Mouse (Mus musculus) frontal cortex, postnatal 10 days (tissue): ENCODE data around the gene Themis2.
A peak's percentile ranks its signal among the peaks of the same experiment; 100 is the strongest.

Experiments
- DNase-seq, 2 experiments: peaks; one replicate each; pipeline ENCODE4 v3.0.0; 2022; ENCODE audit warnings: low spot score in 2 of 2, mixed read lengths in 1 of 2

The Themis2 gene

DNA sequence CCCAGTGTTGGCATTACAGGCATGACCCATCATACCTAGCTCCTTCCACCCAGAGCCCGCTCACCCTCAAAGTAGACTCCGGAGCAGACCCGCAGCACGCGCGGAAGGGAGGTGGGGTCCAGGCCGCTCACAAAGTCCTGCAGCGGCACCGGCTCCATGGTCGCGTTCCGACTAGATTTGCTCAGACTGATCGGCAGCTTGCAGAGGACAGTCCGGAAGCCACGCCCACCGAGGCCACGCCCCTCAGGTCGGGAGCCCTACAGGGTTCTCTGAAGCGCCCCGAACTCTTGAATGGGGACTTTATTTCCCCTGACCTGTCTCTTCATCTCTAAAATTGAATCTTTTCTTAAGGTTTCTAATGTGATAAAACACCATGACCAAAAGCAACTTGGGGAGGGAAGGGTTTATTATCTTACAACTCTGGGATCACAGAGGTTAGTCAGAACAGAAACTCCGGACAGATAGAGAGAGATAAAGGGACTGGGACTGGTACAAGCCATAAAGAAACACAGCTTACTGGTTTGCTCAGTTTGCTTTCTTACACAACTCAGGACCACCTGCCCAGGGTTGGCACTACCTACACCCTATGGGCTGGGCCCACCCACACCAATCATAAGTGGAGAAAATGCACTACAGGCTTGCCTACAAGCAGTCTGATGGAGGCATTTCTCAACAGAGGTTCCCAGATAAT, at the start of gene Themis2:
Gene Themis2, minus strand, starts transcription at position 192 of the 691 bp plus-strand sequence.
- peak; percentile 46 to 48 for DNase-seq

DNA sequence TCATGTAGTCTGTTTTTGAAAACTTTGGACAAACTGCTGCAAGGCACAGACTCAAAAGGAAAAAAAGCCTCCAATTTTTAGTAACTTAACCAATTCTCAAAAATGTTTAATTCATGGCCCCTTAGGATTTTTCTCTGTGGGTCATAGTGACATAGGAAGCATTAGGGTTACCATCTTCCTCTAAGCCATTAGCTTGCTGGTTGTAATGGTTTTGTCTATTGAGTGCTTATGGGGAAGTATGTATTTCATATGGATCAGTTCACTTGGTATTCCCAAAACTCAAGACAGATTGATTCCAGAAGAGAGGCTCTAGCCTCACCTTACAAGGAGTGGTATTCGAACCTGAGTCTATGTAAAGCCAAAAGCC, 47.5 kb upstream of the Themis2 start:
- no peak for DNase-seq

DNA sequence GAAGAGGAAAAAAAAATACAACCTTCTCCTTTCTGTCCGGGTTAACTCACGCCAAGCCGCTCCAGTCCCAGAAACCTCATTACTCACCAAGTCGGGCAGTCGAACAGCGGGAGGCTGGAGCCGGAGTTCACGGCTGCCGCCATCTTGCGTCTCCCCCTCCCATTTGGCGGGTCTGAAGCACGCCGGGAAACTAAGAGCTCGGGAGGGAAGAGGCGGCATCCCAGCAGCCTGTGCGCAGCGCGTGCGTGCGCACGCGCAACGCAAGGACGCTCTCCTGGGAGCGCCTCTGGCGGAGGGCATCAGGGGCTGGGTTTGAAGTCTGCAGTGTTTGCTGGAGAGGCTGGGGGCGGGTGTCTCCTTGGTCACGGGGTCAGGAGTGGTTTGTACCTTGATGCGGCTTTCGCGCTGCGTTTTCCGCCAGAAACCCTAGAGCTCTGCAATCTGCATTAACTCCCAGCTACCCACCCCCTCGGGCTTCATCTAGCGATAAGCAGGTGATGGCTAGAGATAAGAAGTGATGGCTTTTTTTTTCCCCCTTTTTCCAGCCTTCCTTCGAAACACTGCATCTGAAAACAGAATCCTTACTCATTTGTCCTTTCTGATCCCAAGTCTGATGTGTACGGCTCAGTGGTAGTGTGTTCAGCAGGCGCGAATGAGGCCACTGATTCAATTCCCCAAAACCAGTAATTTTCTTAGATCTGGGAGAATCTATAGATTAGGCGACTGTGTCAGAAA, 47.0 kb upstream of the Themis2 start, which contains the start of gene Ppp1r8:
Gene Ppp1r8, minus strand, starts transcription at position 200 of the 735 bp plus-strand sequence.
- DNase-seq, result peak; percentile 90 to 91

DNA sequence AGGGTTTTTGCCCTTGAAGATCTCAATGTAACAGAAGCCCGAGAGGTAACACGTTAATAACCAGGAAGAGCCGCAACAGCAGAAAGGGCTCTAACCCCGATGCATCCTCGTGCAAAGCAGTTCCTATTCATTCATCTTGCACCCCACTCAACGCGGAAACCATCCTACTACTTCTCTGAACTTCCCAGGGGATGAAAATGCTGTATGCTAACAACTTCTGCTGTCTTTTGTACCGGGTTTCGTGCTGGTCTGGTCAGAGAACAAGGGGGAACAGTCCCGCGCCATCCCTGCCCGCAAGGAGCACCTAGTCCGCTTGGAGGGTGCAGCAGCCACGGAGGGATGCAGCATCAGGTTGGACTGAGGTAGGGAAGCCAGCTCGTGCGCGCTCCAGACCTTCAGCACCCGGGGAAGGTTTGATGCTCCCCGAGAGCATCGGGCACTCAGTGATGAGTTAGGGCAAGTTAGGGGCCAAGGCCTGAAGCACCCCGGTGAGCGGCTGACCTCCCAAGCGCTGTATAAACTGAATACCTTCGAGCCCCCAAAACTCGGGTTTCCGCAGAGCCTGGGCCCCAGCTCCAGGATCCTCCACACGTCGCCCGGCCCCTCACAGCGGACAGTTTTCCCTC, 46.2 kb upstream of the Themis2 start:
- peak in 1 of 2 experiments; percentile 27 for DNase-seq

DNA sequence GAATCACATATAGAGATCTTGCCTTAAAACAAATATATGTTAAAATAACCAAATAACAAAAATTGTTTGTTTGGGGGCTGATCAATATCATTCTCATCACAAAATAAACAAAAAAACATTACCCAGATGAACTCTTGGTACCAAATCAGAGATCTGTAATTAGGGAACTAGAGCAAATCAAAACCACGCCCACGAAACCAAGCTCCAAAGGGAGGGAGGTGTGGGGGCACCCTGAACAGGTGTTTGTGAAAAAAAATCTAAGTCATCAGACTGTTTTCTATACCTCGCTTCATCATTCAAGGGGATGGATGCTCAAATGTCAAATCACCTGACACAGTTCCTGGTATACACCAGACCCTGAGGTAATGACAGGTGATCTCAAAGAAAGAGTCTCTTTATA, 45.3 kb upstream of the Themis2 start:
- no peak for DNase-seq

DNA sequence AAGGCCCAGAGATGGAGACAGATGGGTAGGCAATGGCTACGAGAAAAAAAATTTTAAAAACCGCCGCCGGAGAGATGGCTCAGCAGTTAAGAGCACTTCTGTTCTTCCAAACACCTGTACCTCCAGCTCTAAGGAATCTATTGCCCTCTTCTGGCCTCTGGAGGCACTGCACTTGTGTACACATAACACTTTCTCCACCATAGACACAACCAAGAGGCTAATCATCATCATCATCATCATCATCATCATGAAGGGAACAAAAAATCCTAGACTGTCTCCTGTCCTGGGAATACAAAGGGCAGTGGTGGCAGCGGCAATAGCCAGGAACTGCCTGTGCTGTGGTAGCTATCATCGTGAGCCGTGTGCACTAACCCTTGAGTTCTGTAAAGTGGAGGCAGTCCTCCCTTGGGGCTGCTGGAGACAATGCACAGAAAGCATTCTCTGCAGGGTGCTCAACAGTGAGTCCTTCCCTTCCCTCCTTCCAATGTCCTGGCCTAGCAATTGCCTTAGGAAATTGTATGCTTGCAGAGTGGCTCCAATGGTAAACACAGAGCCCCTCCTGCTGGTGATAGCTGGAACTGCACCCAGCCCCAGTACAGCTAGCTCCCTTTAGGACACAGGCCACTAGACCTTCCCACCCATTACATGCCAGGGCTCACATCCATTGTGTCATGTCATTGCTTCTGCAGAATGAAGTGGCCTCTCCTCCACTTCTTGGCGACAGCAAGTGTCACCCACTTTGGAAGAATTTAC, 27.6 kb upstream of the Themis2 start:
- peak; percentile 20 to 68 for DNase-seq

DNA sequence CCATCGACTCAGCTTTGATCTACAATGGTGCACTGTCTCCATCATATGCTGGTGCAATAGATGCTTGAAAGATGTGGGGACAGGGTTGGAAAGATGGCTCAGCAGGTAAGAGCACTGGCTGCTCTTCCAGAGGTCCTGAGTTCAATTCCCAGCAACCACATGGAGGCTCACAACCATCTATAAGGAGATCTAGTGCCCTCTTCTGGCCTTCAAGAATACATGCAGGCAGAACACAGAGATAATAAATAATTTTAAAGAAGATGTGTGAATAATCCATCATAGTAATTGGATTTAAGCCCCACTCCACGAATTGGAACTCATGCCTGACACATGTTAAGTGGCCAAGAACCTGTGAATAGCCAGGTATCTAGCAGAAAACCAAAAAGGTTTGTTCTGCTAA, 22.3 kb upstream of the Themis2 start:
- DNase-seq, result no peak

DNA sequence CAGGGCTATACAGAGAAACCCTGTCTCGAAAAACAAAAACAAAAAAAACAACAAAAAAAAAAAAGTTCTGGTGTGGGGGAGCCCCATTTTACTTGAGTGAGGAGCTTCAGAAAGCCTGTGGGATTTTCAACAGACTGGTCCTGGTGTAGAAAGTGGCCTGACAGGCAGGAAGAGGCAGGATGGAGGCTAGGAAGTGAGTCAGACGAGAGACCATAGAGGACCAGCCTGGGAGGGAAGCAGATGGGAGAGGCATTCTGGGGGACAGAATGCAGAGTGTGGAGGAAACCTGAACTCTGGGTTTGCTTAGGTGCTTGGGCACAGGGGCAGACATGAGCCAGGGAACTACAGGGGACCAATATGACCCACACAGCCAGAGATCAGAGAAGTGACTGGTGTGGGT, 20.7 kb upstream of the Themis2 start:
- DNase-seq, result no peak

DNA sequence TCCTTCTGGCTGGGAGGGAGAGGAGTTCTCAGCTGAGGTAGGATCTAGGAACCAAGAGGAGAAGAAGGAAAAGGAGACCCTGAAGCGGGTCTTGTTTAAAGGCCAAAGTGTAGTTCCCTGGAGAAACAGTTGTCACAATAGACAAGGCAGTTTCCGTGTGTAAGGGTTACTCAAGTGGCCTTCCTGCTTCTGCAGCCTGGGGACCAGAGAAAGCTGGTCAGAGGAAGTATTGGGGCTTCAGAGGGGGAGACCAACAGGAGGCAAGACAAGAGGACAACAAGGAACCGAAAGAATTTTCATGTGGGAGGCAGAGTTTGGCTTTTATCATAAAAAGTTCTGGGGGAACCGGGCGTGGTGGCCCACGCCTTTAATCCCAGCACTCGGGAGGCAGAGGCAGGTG, 20.2 kb upstream of the Themis2 start:
- DNase-seq, result no peak

DNA sequence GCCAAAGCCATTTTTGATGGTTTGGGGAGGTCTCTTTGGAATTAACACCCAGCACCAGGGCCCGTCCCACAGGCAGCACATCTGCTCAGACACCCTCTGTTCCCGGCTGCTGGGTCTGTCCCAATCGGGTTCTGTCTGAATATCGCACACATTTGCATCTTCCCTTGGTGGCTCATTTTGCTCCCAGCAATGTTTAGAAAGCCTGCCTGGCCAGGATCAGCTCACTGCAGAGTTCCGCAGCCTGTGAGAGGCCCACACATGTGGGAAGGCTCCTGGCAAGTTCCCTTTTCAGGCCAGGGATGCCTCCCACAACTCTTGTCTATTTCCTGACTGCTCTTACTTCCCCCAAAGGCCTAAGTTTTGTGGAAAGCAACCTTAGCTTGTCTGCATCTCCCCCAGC, 13.4 kb upstream of the Themis2 start:
- peak in 1 of 2 experiments; percentile 20 for DNase-seq

DNA sequence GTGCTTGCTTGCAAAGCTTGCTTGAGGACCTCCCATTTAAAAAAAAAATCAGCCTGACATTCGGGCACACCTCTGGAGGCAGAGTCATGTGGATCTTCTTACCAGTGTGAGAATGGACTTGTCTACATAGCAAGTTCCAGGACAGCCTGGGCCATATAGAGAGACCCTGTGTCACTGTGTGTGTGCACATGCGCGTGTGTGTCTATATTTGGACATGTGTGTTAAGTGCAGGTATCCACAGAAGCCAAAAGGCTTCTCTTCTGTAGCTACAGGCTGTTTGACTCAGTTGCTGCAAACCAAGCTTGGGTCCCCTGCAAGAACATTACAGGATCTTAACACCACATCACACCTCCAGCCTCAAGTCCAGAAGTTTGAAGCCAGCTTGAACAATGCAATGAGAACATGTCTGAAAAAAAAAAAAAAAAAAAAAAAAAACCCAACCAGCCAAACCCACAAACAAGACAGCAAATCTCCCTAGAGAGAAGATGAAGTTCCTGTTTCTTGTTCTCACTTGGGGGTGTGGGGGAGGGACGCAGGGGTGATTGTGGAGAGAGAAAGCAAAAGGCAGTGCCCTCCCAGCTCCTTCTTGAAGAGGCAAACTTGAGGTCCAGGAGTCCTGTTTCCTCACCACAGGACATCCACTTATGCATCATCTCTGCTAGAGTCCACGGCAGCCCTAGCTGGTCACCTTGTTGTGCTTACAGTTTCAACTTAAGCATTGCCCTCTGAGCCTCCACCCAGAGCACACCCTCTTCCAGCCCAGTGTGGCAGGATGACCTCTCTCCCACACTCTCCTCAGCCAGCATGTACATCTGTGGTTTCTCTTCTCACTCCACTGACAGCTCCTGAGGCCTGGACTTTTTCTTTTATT, 11.8 kb upstream of the Themis2 start:
- DNase-seq, result no peak

DNA sequence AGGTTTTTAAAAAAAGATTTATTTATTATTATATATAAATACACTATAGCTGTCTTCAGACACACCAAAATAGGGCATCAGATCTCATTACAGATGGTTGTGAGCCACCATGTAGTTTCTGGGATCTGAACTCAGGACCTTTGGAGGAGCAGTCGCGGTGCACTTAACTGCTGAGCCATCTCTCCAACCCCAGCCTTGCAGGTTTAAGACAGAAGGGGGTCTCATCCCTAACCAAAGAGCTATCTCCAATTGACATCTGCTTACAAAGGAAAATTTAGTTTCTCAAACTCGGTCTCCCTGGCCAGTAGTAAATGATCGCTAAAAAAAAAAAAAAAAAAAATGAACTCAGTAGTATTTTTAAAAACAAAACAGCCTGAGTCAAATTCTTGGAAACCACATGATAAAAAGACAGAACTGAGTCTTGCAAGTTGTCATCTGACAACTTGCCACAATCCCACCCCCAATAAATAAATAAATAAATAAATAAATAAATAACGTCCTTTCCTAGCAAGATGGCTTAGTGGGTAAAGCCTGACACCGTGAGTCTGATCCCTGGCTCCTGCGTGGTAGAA, 10.5 kb upstream of the Themis2 start:
- no peak for DNase-seq

DNA sequence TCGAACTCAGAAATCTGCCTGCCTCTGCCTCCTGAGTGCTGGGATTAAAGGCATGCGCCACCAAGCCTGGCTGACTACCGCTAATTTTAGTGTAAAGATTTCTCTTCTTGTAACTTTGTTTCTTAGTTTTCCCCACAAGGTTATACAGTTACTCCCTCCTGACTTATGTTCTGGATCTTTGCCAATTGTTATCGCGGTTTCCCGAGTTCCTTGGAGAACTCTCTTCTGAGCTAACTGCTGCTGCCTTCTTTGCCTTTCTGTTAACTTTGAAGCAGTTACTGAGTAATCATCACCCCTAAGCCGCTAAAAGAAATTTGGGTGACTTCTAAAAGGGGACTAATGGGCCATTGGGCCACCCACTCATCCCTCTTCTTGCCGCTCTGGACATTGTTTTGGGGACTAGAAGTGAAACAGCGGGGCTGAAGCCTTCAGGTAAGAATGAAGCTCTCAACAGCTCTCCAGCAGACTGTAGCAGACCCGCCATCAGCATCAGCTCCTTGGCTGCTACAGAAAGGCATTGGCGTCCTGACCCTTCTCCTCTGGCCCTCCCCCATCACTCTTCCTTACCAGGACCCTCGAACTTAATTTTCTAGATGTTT, 9.5 kb upstream of the Themis2 start:
- DNase-seq, result no peak

DNA sequence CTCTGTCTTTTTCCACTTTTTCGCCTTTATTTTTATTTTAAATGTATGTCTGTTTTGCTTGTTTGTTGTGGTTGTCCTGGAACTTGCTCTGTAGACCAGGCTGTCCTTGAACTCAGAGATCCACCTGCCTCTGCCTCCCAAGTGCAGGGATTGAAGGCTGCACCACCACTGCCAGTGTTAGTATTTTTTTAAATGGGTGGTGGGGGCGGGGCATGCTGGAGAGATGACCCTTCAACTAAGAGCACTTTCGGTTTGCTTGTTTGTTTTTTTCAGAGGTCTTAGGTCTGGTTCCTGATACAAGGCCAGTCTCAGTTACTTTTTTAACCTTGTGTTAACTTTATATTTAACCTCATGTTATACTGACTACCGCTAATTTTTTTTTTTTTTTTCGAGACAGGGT, 9.0 kb upstream of the Themis2 start:
- no peak for DNase-seq

DNA sequence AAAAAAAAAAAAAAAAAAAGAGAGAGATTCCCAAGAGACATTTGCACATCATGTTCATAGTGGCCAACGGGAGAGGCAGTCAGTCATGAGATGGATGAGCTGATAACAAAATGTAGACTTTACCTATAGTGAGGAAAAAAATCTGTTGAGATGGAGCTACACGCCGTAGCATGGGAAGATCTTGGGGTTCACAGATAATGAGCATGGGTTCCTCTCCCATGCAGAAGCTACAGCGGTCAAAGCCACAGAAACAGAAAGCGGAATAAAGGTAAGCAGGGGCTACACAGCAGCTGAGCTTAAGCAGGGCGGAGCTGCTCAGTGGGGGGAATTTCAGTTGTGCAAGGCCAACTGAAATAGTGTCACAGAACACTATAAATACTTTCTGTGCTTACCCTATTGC, 8.1 kb upstream of the Themis2 start:
- no peak for DNase-seq

DNA sequence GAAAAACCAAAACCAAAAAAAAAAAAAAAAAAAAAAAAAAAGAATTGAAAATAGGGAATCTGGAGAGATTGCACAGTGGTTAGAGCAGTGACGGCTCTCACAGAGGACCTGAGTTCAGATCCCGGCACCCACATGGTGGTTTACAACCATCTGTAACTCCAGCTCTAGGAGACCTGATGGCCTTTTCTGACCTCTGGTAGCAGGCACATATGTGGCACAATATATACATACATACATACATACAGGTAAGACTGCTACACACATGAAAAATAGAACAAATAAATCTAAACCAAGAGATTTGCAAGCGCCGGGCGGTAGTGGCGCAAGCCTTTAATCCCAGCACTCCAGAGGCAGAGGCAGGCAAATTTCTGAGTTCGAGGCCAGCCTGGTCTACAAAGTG, 7.7 kb upstream of the Themis2 start:
- no peak for DNase-seq

DNA sequence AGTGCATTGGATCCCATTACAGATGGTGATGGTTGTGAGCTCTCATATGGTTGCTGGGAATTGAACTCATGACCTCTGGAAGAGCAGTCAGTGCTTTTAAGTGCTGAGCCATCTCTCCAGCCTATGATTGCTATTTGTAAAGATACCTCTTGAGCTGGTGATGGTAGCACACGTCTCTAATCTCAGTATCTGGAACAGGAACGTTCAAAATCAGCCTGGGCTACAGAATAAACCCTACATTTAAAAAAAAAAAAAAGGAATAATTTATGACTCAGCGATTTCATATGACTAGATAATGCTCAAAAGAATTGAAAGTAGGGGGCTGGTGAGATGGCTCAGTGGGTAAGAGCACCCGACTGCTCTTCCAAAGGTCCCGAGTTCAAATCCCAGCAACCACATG, 7.0 kb upstream of the Themis2 start:
- no peak for DNase-seq

DNA sequence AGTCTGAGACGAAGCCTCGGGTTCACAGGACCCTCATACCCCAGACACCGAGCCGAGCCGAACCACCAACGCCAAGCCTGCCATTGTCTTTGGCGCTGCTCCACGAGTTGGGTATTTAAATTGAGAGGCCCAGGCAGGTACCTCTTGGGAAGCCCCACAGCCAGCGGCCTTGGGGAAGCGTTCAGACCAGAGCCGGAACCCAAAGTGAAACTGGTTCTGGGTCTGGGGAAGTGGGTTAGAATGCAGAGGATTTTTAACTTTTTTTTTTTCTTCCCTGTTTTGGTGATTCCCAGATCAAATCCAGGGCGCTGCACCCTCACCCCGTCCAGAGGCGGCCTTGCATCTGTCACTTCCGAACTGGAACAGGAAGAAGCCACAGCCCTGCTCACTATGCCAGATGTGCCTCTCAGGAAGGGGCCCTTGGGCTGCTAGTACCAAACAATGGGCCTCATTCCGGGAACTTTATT, 6.0 kb upstream of the Themis2 start:
- no peak for DNase-seq

DNA sequence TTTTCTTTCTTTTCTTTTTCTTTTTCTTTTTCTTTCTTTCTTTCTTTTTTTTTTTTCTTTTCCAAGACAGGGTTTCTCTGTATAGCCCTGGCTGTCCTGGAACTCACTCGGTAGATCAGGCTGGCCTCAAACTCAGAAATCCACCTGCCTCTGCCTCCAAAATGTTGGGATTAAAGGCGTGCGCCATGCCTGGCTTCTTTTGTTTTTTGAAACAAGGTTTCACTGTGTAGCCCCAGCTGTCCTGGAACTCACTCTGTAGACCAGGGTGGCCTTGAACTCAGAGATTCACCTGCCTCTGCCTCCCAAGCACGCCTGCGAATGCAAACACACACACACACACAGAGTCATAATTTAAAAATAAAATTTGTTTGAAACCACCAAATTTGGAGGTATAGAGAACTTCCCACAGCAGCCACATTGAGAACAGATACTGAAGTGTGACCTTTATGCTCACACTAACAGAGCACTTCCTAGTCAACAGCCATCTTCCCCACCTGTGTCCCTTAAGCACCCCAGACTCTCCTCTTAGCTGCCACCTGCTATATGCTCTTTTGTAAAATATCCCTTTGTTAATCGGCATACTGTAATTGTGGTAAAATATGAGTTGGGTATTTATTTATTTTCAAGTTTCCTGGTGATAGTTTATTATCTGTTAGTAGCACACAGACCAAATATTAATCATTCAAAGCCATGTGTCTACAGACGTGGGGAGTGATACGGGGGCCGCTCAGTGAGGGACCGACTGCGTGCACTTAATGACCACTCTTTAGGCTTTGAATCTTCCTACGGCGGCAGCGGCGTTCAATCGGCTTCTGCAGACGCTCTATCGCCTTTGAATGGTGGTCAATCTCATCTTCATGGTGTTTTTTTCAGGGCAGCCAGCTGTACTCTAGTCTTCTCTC, 5.2 kb upstream of the Themis2 start:
- no peak for DNase-seq
